Mouse (Mus musculus) lung, embryonic 14.5 days (tissue): Measurements from ENCODE around the gene Zswim4. TPM values are rescaled to one million over a fixed set of nuclear protein-coding genes. Genes with fewer than 3 reads are reported as not detected.

Source experiments
- ATAC-seq: fragments of 200-750 bp; cut with Nextera tagmentation; 2 replicates; pipeline ENCODE4 v1.8.0; 2017; ENCODE audit warnings: mild to moderate bottlenecking, moderate TSS enrichment, moderate library complexity; ENCODE audit not compliant: insufficient read depth
- DNase-seq: peaks from one replicate; pipeline ENCODE4 v3.0.0-alpha.2; 2015
- H3K27ac ChIP-seq: fragments of 300-500 bp; sonication (generic); 2 replicates; pipeline ENCODE4 v1.5.1; 2014; ENCODE audit warnings: low read depth, mild to moderate bottlenecking, moderate library complexity
- H3K27me3 ChIP-seq: fragments of 300-500 bp; sonication (generic); 2 replicates; pipeline ENCODE4 v1.6.1; 2014; ENCODE audit warnings: low read length, control low read depth; ENCODE audit not compliant: insufficient read depth
- H3K36me3 ChIP-seq: fragments of 300-500 bp; sonication (generic); 2 replicates; pipeline ENCODE4 v1.6.1; 2014; ENCODE audit warnings: control low read depth; ENCODE audit not compliant: insufficient read depth
- H3K4me1 ChIP-seq: fragments of 300-500 bp; sonication (generic); 2 replicates; pipeline ENCODE4 v1.6.1; 2014; ENCODE audit warnings: antibody characterized with exemption, control low read depth; ENCODE audit not compliant: insufficient read depth
- H3K4me2 ChIP-seq: fragments of 300-500 bp; sonication (generic); 2 replicates; pipeline ENCODE4 v1.6.1; 2014; ENCODE audit warnings: mild to moderate bottlenecking
- H3K4me3 ChIP-seq: fragments of 300-500 bp; sonication (generic); 2 replicates; pipeline ENCODE4 v1.5.1; 2014; ENCODE audit warnings: low read depth, low read length
- H3K9ac ChIP-seq: fragments of 300-500 bp; sonication (generic); 2 replicates; pipeline ENCODE4 v1.6.1; 2014
- H3K9me3 ChIP-seq: fragments of 300-500 bp; sonication (generic); 2 replicates; pipeline ENCODE4 v1.6.1; 2016; ENCODE audit warnings: low read depth, low read length, control low read depth
- CTCF ChIP-seq: IDR thresholded peaks from 2 replicates; pipeline ENCODE4 v1.5.1; 2016; ENCODE audit warnings: antibody characterized with exemption, low read depth
- WGBS: fragments of 180-500 bp; shearing (Covaris S2); extraction: QIAGEN DNeasy Blood & Tissue Kit; methylation state at CpG from one replicate; pipeline ENCODE4 v1.1.7; 2014; 5-methylcytosine and 5-hydroxymethylcytosine counted together
- polyA plus RNA-seq: library from polyadenylated mRNA; unstranded; fragments of >200 nt; fragmentation: Nextera tagmentation; extraction: Ambion mirVana; gene quantifications from 2 replicates; pipeline ENCODE4 v1.2.1, GENCODE M21; 2014

The Zswim4 gene
- polyA plus RNA-seq, 1 experiment from 2014 or later = 14.4 TPM

- Histone ChIP-seq H3K27me3 (no peaks in the 10 kb centered on the region), H3K9ac (no peak overlapping the region), H3K4me1 (no peaks in the 10 kb centered on the region), H3K4me2 (no peak overlapping the region), H3K36me3 (peaks cover 87% of the 10 kb centered on the region), H3K9me3 (no peaks in the 10 kb centered on the region), H3K4me3 (no peak overlapping the region), H3K27ac (no peak overlapping the region)
- TF ChIP-seq CTCF = no peak
- ATAC-seq (no peak), DNase-seq (no peak)
- WGBS = 79% methylated on average over 21 of the region's 21 CpGs
Measured at GRCm38 (mm10) chr8:84223322-84224029, 13.4 kb downstream of the Zswim4 start.

- no peak for TF ChIP-seq CTCF
- Histone ChIP-seq H3K4me1 (no peaks in the 10 kb centered on the region), H3K36me3 (peaks cover 87% of the 10 kb centered on the region), H3K27me3 (no peaks in the 10 kb centered on the region), H3K27ac (no peak overlapping the region), H3K4me2 (no peak overlapping the region), H3K9ac (no peak overlapping the region), H3K4me3 (no peak overlapping the region), H3K9me3 (no peaks in the 10 kb centered on the region)
- DNase-seq = no peak
- ATAC-seq = no peak
- 92% methylated on average over 9 of the region's 9 CpGs for whole genome bisulfite sequencing
Measured at GRCm38 (mm10) chr8:84222566-84223165, 14.2 kb downstream of the Zswim4 start.

GRCm38 (mm10) chr8:84220105-84220504, 16.8 kb downstream of the Zswim4 start:
- peaks cover 87% of the 10 kb centered on the region for H3K36me3 ChIP-seq
- 77% methylated on average over 7 of the region's 7 CpGs for WGBS
- no peak for DNase-seq
- TF ChIP-seq CTCF = no peak
- H3K9me3 ChIP-seq = no peaks in the 10 kb centered on the region
- H3K4me3 ChIP-seq = no peak overlapping the region
- no peaks in the 10 kb centered on the region for H3K4me1 ChIP-seq
- H3K4me2 ChIP-seq = no peak overlapping the region
- H3K27ac ChIP-seq = no peak overlapping the region
- no peak overlapping the region for H3K9ac ChIP-seq
- no peak for ATAC-seq
- H3K27me3 ChIP-seq = no peaks in the 10 kb centered on the region

- no peak overlapping the region for H3K27ac ChIP-seq
- 88% methylated on average over 5 of the region's 5 CpGs for WGBS
Measured at GRCm38 (mm10) chr8:84218143-84218542, 18.7 kb downstream of the Zswim4 start.

GRCm38 (mm10) chr8:84217206-84217605, 19.6 kb downstream of the Zswim4 start:
- H3K36me3 ChIP-seq = peaks cover 86% of the 10 kb centered on the region
- no peak overlapping the region for H3K27ac ChIP-seq
- H3K9me3 ChIP-seq = no peaks in the 10 kb centered on the region
- no peak for TF ChIP-seq CTCF
- H3K27me3 ChIP-seq = no peaks in the 10 kb centered on the region
- ATAC-seq (no peak), DNase-seq (no peak)
- H3K9ac ChIP-seq = no peak overlapping the region
- WGBS = 93% methylated on average over 11 of the region's 11 CpGs
- no peak overlapping the region for H3K4me2 ChIP-seq
- H3K4me3 ChIP-seq = no peak overlapping the region
- no peaks in the 10 kb centered on the region for H3K4me1 ChIP-seq

More at GRCm38 (mm10) chr8:84218143-84218542, 18.7 kb downstream of the Zswim4 start:
- Histone ChIP-seq H3K4me1 (no peaks in the 10 kb centered on the region), H3K4me2 (no peak overlapping the region), H3K4me3 (no peak overlapping the region), H3K27me3 (no peaks in the 10 kb centered on the region), H3K9me3 (no peaks in the 10 kb centered on the region), H3K9ac (no peak overlapping the region), H3K36me3 (peaks cover 86% of the 10 kb centered on the region)
- DNase-seq (no peak), ATAC-seq (no peak)
- TF ChIP-seq CTCF = no peak

- no peak overlapping the region for H3K4me3 ChIP-seq
- H3K27me3 ChIP-seq = no peaks in the 10 kb centered on the region
- no peak for TF ChIP-seq CTCF
- H3K9ac ChIP-seq = no peak overlapping the region
- 84% methylated on average over 4 of the region's 4 CpGs for WGBS
- no peaks in the 10 kb centered on the region for H3K4me1 ChIP-seq
- H3K4me2 ChIP-seq = no peak overlapping the region
- H3K9me3 ChIP-seq = no peaks in the 10 kb centered on the region
- H3K27ac ChIP-seq = no peak overlapping the region
- peaks cover 94% of the 10 kb centered on the region for H3K36me3 ChIP-seq
- DNase-seq (no peak), ATAC-seq (no peak)
Measured at GRCm38 (mm10) chr8:84213277-84213676, 23.6 kb downstream of the Zswim4 start.

- no peak for TF ChIP-seq CTCF
- no peak for DNase-seq
- Histone ChIP-seq H3K4me1 (no peaks in the 10 kb centered on the region), H3K9ac (no peak overlapping the region), H3K36me3 (peaks cover 86% of the 10 kb centered on the region), H3K4me3 (no peak overlapping the region), H3K9me3 (no peaks in the 10 kb centered on the region), H3K27me3 (no peaks in the 10 kb centered on the region), H3K27ac (no peak overlapping the region), H3K4me2 (no peak overlapping the region)
- 90% methylated on average over 31 of the region's 31 CpGs for WGBS
- no peak for ATAC-seq
Measured at GRCm38 (mm10) chr8:84211881-84212563, 24.8 kb downstream of the Zswim4 start.
